In genomic region chr11:52268104-52268835, GRCm38 (mm10) we compare ENCODE assay signal across 11 mouse cellular contexts. TPM values are rescaled to one million over a fixed set of nuclear protein-coding genes. Genes with fewer than 3 reads are reported as not detected.
DNase-seq lines count a peak whose midpoint lies in the region; ATAC-seq lines count a peak whose summit lies in the region.
"Had no signal": no experiment of that assay in that cellular context is flagged by ENCODE, and none has a peak within 500 bp of the region (broad histone marks: within the 10 kb centered on the region; RNA-seq: fewer than 3 reads in every experiment).

No protein-coding gene starts in this region.

- H3K4me1 ChIP-seq in heart, embryonic 11.5 days (ENCODE audit: control insufficient read depth, insufficient read depth, low read length), result peaks cover 52% of the 10 kb centered on the region
- H3K4me1 ChIP-seq in heart, embryonic 16.5 days (ENCODE audit: control insufficient read depth, insufficient read depth, low read length), result peaks cover 49% of the 10 kb centered on the region

- H3K36me3 ChIP-seq in heart, embryonic 11.5 days (ENCODE audit: control insufficient read depth, insufficient read depth, low read length), result no peaks in the 10 kb centered on the region
- no peaks in the 10 kb centered on the region for H3K36me3 ChIP-seq in heart, embryonic 16.5 days (ENCODE audit: control insufficient read depth, insufficient read depth)
- H3K36me3 ChIP-seq: G1E had no signal

- H3K9ac ChIP-seq in heart, embryonic 11.5 days (ENCODE audit: low read depth, low read length), result 0 out of 2 replicates have a peak overlapping the region, but pooled peaks have one; percentile 49
- 0 out of 2 replicates have a peak overlapping the region, but pooled peaks have one; percentile 22 for H3K9ac ChIP-seq in heart, embryonic 16.5 days (ENCODE audit: low read length)

- WGBS in heart, embryonic 11.5 days (ENCODE audit: insufficient replicate concordance), result 35% methylated on average over 7 of the region's 7 CpGs
- WGBS in heart, embryonic 16.5 days, result 46% methylated on average over 7 of the region's 7 CpGs

- H3K27me3 ChIP-seq in heart, embryonic 11.5 days (ENCODE audit: control insufficient read depth, insufficient read depth, low read length), result no peaks in the 10 kb centered on the region
- H3K27me3 ChIP-seq in heart, embryonic 16.5 days (ENCODE audit: control insufficient read depth, insufficient read depth, low read length), result no peaks in the 10 kb centered on the region

- H3K9me3 ChIP-seq in heart, embryonic 11.5 days (replicated peaks; ENCODE audit: control insufficient read depth, low read length), result no peaks in the 10 kb centered on the region
- H3K9me3 ChIP-seq in heart, embryonic 16.5 days (replicated peaks; ENCODE audit: control insufficient read depth, low read length), result no peaks in the 10 kb centered on the region
- H3K9me3 ChIP-seq: G1E had no signal

- no peak overlapping the region for H3K4me3 ChIP-seq in heart, embryonic 11.5 days (ENCODE audit: low read depth, low read length)
- H3K4me3 ChIP-seq in heart, embryonic 16.5 days (ENCODE audit: low read length), result no peak overlapping the region
- H3K4me3 ChIP-seq: left cerebral cortex, adult 2 months had no signal

- no peak overlapping the region for H3K4me2 ChIP-seq in heart, embryonic 11.5 days
- H3K4me2 ChIP-seq in heart, embryonic 16.5 days (ENCODE audit: low read depth, low read length), result peak overlapping the region; percentile 6; the same call in 1 of the 2 replicates

- DNase-seq in heart, adult 18-20 months, result no peak
- DNase-seq in CD4-positive helper T cell, adult 2 months (ENCODE audit: low read depth, low spot score), result peak; percentile 90
- peak; percentile 77 to 88 for DNase-seq in lung, postnatal 4 days
- DNase-seq in neural tube, embryonic 10.5 days (ENCODE audit: extremely low spot score, low spot score), result no peak
- DNase-seq in gastrocnemius, postnatal 4 days (ENCODE audit: low spot score in 2 of 2), result no peak

- 0 out of 2 replicates have a peak, but pooled peaks have one; percentile 32 for ATAC-seq in heart, embryonic 11.5 days (replicated peaks; ENCODE audit: insufficient number of reproducible peaks, low FRiP score, low TSS enrichment)
- no peak for ATAC-seq in heart, embryonic 16.5 days (replicated peaks; ENCODE audit: extremely low read depth, insufficient read depth, low FRiP score)
- no peak for ATAC-seq in erythroid progenitor cell, adult 5-6 weeks (replicated peaks; ENCODE audit: low FRiP score, poor library complexity, severe bottlenecking)

- peak overlapping the region; percentile 60; the same call in 1 of the 2 replicates for H3K27ac ChIP-seq in heart, embryonic 11.5 days (ENCODE audit: low read depth, low read length)
- H3K27ac ChIP-seq in heart, embryonic 16.5 days (ENCODE audit: low read length), result peak overlapping the region; percentile 10

RNA-seq across cellular contexts. Expression of gene Tcf7, which starts 14.5 kb away (rescaled TPM):
- polyA plus RNA-seq in heart, embryonic 11.5 days (2014; fragmentation: Nextera tagmentation; extraction: Ambion mirVana), result 5.3 and 5.5 TPM in 2 replicates
- total RNA-seq in heart, adult 18-20 months (2021), result 1 to 10 TPM in 1 of 2 experiments, under 1 TPM in 1; 0.55 to 6.6 TPM
- 29.0 and 65.0 TPM in 2 replicates for polyA plus RNA-seq in heart, embryonic 16.5 days (2015; fragmentation: Nextera tagmentation; extraction: Ambion mirVana)
- 1 to 10 TPM; 2.5 to 4.1 TPM for total RNA-seq in gastrocnemius, postnatal 4 days (2021)
- total RNA-seq in erythroid progenitor cell, adult 5-6 weeks (2015; ENCODE audit: low replicate concordance), result 16.2 and 22.6 TPM in 2 replicates
- total RNA-seq in erythroid progenitor cell, adult 5-6 weeks (2017; ENCODE audit: low replicate concordance), result 1.4 and 3.3 TPM in 2 replicates
- total RNA-seq: G1E had no signal
- polyA plus RNA-seq: G1E had no signal

RNA-seq across cellular contexts. Expression of gene Skp1a, which starts 36.5 kb away (rescaled TPM):
- 506 and 537 TPM in 2 replicates for polyA plus RNA-seq in heart, embryonic 11.5 days (2014; fragmentation: Nextera tagmentation; extraction: Ambion mirVana)
- 100 to 1,000 TPM; 266 to 277 TPM for total RNA-seq in heart, adult 18-20 months (2021)
- polyA plus RNA-seq in heart, embryonic 16.5 days (2015; fragmentation: Nextera tagmentation; extraction: Ambion mirVana), result 476 and 507 TPM in 2 replicates
- total RNA-seq in gastrocnemius, postnatal 4 days (2021), result 100 to 1,000 TPM; 234 to 243 TPM
- total RNA-seq in erythroid progenitor cell, adult 5-6 weeks (2015; ENCODE audit: low replicate concordance), result 103 and 116 TPM in 2 replicates
- 69.7 and 95.6 TPM in 2 replicates for total RNA-seq in erythroid progenitor cell, adult 5-6 weeks (2017; ENCODE audit: low replicate concordance)

RNA-seq across cellular contexts. Expression of gene Olfr1371, which starts 54.5 kb away (rescaled TPM):
- not detected in 2 replicates for polyA plus RNA-seq in heart, embryonic 11.5 days (2014; fragmentation: Nextera tagmentation; extraction: Ambion mirVana)
- total RNA-seq in heart, adult 18-20 months (2021), result not detected
- not detected in 2 replicates for polyA plus RNA-seq in heart, embryonic 16.5 days (2015; fragmentation: Nextera tagmentation; extraction: Ambion mirVana)
- not detected for total RNA-seq in gastrocnemius, postnatal 4 days (2021)
- total RNA-seq in erythroid progenitor cell, adult 5-6 weeks (2015; ENCODE audit: low replicate concordance), result not detected in 2 replicates
- not detected in 2 replicates for total RNA-seq in erythroid progenitor cell, adult 5-6 weeks (2017; ENCODE audit: low replicate concordance)
- total RNA-seq: left cerebral cortex, adult 2 months had no signal
- polyA plus RNA-seq: cortical plate, adult 2 months; G1E had no signal

Comparison
In these comparisons a context has a peak if more than half of its experiments do, and no peak if none do; other contexts are left out.
1. DNase-seq: peak in CD4-positive helper T cell, adult 2 months (single experiment) and lung, postnatal 4 days (2 of 2); none in heart, adult 18-20 months (0 of 2), neural tube, embryonic 10.5 days (single experiment) and gastrocnemius, postnatal 4 days (0 of 2).